Mouse (Mus musculus) bone marrow macrophage, adult 2 months (primary cell): ENCODE data around the gene Gm572.

Experiments used
- CTCF ChIP-seq: IDR thresholded peaks from 2 replicates; pipeline ENCODE4 v1.5.1; 2012; ENCODE audit warnings: low read depth, mild to moderate bottlenecking, low read length, moderate library complexity
- POLR2A ChIP-seq: IDR thresholded peaks from 2 replicates; pipeline ENCODE4 v1.6.1; 2012; ENCODE audit warnings: mild to moderate bottlenecking, low read depth, low read length, borderline replicate concordance

GRCm38 (mm10) chr4:148676961-148677637 is 34.0 kb downstream of the Gm572 start:
- TF ChIP-seq CTCF (no peak), POLR2A (no peak)
